Mouse (Mus musculus) midbrain, embryonic 15.5 days (tissue): ENCODE measurements around the gene Phf21b. TPM values are rescaled to one million over a fixed set of nuclear protein-coding genes. Genes with fewer than 3 reads are reported as not detected.
A peak's percentile ranks its signal among the peaks of the same experiment; 100 is the strongest.

ENCODE experiments used
- ATAC-seq: fragments of 200-750 bp; cut with Nextera tagmentation; replicated peaks from 2 replicates; pipeline ENCODE4 v1.8.0; 2017; ENCODE audit warnings: moderate TSS enrichment
- H3K27ac ChIP-seq: fragments of 300-500 bp; sonication (generic); 2 replicates; pipeline ENCODE4 v1.5.1; 2015; ENCODE audit warnings: mild to moderate bottlenecking, inconsistent platforms
- H3K27me3 ChIP-seq: fragments of 300-500 bp; sonication (generic); replicated peaks from 2 replicates; pipeline ENCODE4 v1.6.1; 2015; ENCODE audit warnings: inconsistent platforms
- H3K36me3 ChIP-seq: fragments of 300-500 bp; sonication (generic); replicated peaks from 2 replicates; pipeline ENCODE4 v1.6.1; 2015; ENCODE audit warnings: inconsistent platforms
- H3K4me1 ChIP-seq: fragments of 300-500 bp; sonication (generic); 2 replicates; pipeline ENCODE4 v1.6.1; 2015; ENCODE audit warnings: inconsistent platforms
- H3K4me2 ChIP-seq: fragments of 300-500 bp; sonication (generic); 2 replicates; pipeline ENCODE4 v1.6.1; 2015; ENCODE audit warnings: inconsistent platforms, mild to moderate bottlenecking, moderate library complexity
- H3K4me3 ChIP-seq: fragments of 300-500 bp; sonication (generic); 2 replicates; pipeline ENCODE4 v1.5.1; 2015; ENCODE audit warnings: mild to moderate bottlenecking, inconsistent platforms
- H3K9ac ChIP-seq: fragments of 300-500 bp; sonication (generic); 2 replicates; pipeline ENCODE4 v1.6.1; 2015; ENCODE audit warnings: mild to moderate bottlenecking, inconsistent platforms
- H3K9me3 ChIP-seq: fragments of 300-500 bp; sonication (generic); 2 replicates; pipeline ENCODE4 v1.6.1; 2016; ENCODE audit warnings: inconsistent platforms
- WGBS: fragments of 180-500 bp; shearing (Covaris S2); methylation state at CpG from one replicate; pipeline ENCODE4 v1.1.7; 2015; ENCODE audit warnings: mixed read lengths; 5-methylcytosine and 5-hydroxymethylcytosine counted together
- polyA plus RNA-seq: library from polyadenylated mRNA; unstranded; fragments of >200 nt; fragmentation: Nextera tagmentation; extraction: Ambion mirVana; gene quantifications from 2 replicates; pipeline ENCODE4 v1.2.1, GENCODE M21; 2015

The Phf21b gene
- polyA plus RNA-seq, 1 experiment from 2014 or later: 6.0 TPM

DNA sequence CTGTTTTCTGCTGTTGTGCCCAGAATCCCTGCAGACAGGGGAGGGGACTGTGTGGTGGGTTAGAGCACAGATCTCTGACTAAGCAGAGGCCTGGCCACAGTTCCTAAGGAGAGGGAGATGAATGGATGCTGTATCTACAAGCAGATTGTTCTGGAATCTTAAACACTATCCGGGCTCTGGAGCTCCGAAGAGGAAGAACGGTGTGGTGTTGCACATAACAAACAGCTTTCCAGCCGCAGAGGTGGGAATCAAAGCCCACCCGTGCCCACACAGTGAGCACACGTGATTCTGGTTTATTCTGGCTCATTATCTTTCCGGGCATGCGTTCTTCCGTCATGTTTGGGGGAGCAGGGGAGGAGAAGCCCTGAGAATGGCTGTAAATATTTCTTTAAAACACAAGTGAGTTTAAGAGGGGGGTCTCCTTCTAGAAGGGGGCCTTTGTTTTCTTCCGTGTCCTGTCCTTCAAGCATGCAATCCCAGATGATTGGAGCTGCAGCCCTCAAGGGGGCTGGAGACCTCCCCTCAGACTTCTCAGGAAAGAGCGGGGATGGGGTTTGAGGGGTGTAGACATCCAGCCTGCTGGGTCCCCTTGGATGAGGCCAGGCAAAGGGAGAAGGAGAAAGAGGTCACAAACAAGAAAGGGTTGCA lies 119.4 kb downstream of the Phf21b start:
- peaks cover 11% of the 10 kb centered on the region for H3K4me1 ChIP-seq
- no peaks in the 10 kb centered on the region for H3K27me3 ChIP-seq
- 0 out of 2 replicates have a peak overlapping the region, but pooled peaks have one; percentile 12 for H3K9ac ChIP-seq
- H3K4me3 ChIP-seq: no peak overlapping the region
- ATAC-seq: peak; percentile 78
- peak overlapping the region; percentile 68 for H3K27ac ChIP-seq
- H3K9me3 ChIP-seq: no peaks in the 10 kb centered on the region
- no peaks in the 10 kb centered on the region for H3K36me3 ChIP-seq
- peak overlapping the region; percentile 12; the same call in 1 of the 2 replicates for H3K4me2 ChIP-seq
- WGBS: 41% methylated on average over 11 of the region's 11 CpGs

Other genes with a start within 250 kb of the Phf21b start
- gene Prr5, start 186.4 kb downstream of the Phf21b start, polyA plus RNA-seq: 27.5 and 27.7 TPM in 2 replicates
- 0.59 and 0.73 TPM in 2 replicates for gene Arhgap8, start 136.0 kb downstream of the Phf21b start, polyA plus RNA-seq
- gene Gm29666, start 64.0 kb upstream of the Phf21b start, polyA plus RNA-seq: 0.83 and 0.96 TPM in 2 replicates
- 25.4 and 26.2 TPM in 2 replicates for gene Nup50, start 67.4 kb upstream of the Phf21b start, polyA plus RNA-seq
- gene 5031439G07Rik, start 132.5 kb upstream of the Phf21b start, polyA plus RNA-seq: 28.4 and 33.9 TPM in 2 replicates
- 0.83 and 1.2 TPM in 2 replicates for gene Upk3a, start 161.1 kb upstream of the Phf21b start, polyA plus RNA-seq
- gene Fam118a, start 172.9 kb upstream of the Phf21b start, polyA plus RNA-seq: 30.6 and 31.7 TPM in 2 replicates